In the genomic region with DNA sequence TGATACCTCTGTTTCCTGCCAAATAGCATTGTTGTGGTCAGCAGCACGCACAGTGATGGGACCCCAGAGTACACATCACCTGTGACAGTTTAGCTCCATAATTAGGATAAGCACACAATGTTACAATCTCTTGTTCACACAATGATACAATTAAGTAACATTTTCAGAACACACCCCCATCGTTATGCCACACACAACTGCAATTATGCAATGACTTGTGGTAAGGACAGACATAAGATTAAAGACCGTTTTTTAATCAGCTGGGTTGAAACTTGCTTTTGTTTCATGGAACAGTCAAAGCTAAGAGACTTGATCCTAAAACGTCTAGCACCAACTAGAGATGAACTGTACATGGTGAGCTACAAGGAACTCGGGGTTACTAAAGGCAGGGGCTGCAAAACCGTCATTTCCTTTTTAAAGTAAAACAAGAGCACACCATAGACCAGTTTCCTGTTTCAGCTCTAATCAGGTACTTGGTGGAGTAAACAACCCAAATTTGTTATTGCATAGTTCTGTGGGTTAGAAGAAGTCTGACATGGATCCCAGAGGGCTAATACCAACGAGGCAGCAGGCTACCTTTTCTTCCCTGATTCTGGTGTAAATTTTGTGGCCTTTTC, we compare ENCODE assay signal across 15 mouse cellular contexts. TPM values are rescaled to one million over a fixed set of nuclear protein-coding genes. Genes with fewer than 3 reads are reported as not detected.
A peak's percentile ranks its signal among the peaks of the same experiment; 100 is the strongest.
DNase-seq lines count a peak whose midpoint lies in the region; ATAC-seq lines count a peak whose summit lies in the region.
"Had no signal": no experiment of that assay in that cellular context is flagged by ENCODE, and none has a peak within 500 bp of the region (broad histone marks: within the 10 kb centered on the region; RNA-seq: fewer than 3 reads in every experiment).

No protein-coding gene starts in this region.

- peak; percentile 30 to 55 for DNase-seq in spleen, postnatal 36 days (ENCODE audit: low spot score in 2 of 2)
- no peak for DNase-seq in spleen, adult 12 weeks (ENCODE audit: low spot score)
- peak; percentile 27 for DNase-seq in T-cell, adult 2 months (ENCODE audit: low spot score)
- DNase-seq in heart, adult 11 months, result no peak
- no peak for DNase-seq in cerebellum, adult 8-10 months
- no peak for DNase-seq in heart, postnatal 14 days
- DNase-seq: cerebellum, adult 9-10 months; embryo, embryonic 11 days; gastrocnemius, postnatal 36 days; heart, postnatal 4 days; kidney, adult 8-10 months; kidney, postnatal 36 days; right cerebral cortex, postnatal 25 days; thymus, adult 18-20 months had no signal

- intact Hi-C loops in heart, postnatal 14 days (cut with DNase I), result no loop called here

- peak; percentile 81 for ATAC-seq in megakaryocyte, adult 5-6 weeks (ENCODE audit: poor library complexity, severe bottlenecking)

RNA-seq across cellular contexts. Expression of a gene that starts 28.8 kb away (rescaled TPM):
- 56.4 and 57.9 TPM in 2 replicates for total RNA-seq in megakaryocyte, adult 5-6 weeks (2015)
- 174 and 176 TPM in 2 replicates for total RNA-seq in megakaryocyte, adult 5-6 weeks (2017)
- total RNA-seq in heart, postnatal 14 days (2021), result 10 to 100 TPM; 92.6 to 95.4 TPM

Comparison
In these comparisons a context has a peak if more than half of its experiments do, and no peak if none do; other contexts are left out.
1. DNase-seq: peak in spleen, postnatal 36 days (2 of 2) and T-cell, adult 2 months (single experiment); none in spleen, adult 12 weeks (single experiment), heart, adult 11 months (single experiment), cerebellum, adult 8-10 months (single experiment) and heart, postnatal 14 days (0 of 2).